Mouse (Mus musculus): ENCODE data around the gene Dctpp1. TPM values are rescaled to one million over a fixed set of nuclear protein-coding genes. Genes with fewer than 3 reads are reported as not detected.
A peak's percentile ranks its signal among the peaks of the same experiment; 100 is the strongest.

Gene Dctpp1
- polyA plus RNA-seq, 1 experiment from 2014 or later, result 138 TPM

DNA sequence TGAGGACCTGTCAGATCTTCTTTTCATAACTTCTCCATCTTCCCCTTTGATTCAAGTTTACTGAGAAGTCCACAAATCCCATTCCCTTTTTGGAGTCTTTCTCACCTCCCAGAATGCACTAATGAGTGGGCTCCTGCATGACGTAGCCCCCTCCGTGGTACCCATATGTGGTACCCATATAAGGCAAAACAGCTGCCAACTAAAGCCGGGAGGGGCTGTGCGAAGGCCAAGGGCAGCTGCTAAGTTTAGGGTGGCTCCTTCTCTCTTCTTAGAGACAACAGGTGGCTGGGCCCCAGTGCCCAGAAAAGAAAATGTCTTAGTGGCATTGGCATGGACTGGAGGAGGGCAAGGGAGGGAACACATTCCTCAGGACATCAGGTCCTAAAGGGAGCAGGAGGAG is 50.2 kb downstream of the Dctpp1 start:
- H3K27me3 ChIP-seq (ENCODE audit: control insufficient read depth, insufficient read depth, low read length), result no peaks in the 10 kb centered on the region
- 93% methylated on average over 4 of the region's 4 CpGs for WGBS

DNA sequence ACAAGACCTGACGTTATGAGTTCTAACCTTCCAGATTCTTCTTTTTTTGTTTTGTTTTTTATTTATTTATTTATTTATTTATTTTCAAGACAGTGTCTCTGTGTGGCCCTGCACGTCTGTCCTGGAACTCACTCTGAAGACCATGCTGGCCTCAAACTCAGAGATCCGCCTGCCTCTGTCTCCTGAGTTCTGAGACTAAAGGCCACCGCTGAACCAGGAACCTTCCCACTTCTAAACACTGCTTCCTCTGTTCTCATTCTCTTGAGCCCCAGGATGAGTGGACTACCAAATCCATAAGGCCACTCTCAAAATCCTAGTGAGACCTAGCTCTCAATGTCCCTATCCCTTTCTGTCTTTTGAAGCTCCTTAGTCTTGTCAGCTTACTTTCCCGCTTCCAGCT is 50.7 kb downstream of the Dctpp1 start:
- Histone ChIP-seq H3K4me2 (ENCODE audit: low read depth, low read length) (peak overlapping the region; percentile 66), H3K9me3 (ENCODE audit: control insufficient read depth, low read length) (no peaks in the 10 kb centered on the region), H3K36me3 (ENCODE audit: control insufficient read depth, insufficient read depth, low read length) (no peaks in the 10 kb centered on the region), H3K4me1 (ENCODE audit: control insufficient read depth, insufficient read depth, low read length) (peaks cover 25% of the 10 kb centered on the region), H3K4me3 (ENCODE audit: low read depth, low read length) (no peak overlapping the region; the same call in 1 of the 2 replicates), H3K9ac (replicated peaks; ENCODE audit: low read depth, low read length) (no peak overlapping the region), H3K27ac (ENCODE audit: low read depth, low read length) (no peak overlapping the region; the same call in 1 of the 2 replicates), H3K27me3 (ENCODE audit: control insufficient read depth, insufficient read depth, low read length) (no peaks in the 10 kb centered on the region)
- ATAC-seq (ENCODE audit: low read depth), result no peak
- whole genome bisulfite sequencing, result 80% methylated on average over 5 of the region's 5 CpGs

More for the DNA sequence above, 50.2 kb downstream of the Dctpp1 start:
- Histone ChIP-seq H3K9ac (replicated peaks; ENCODE audit: low read depth, low read length) (no peak overlapping the region), H3K4me2 (ENCODE audit: low read depth, low read length) (no peak overlapping the region), H3K4me3 (ENCODE audit: low read depth, low read length) (no peak overlapping the region), H3K36me3 (ENCODE audit: control insufficient read depth, insufficient read depth, low read length) (no peaks in the 10 kb centered on the region), H3K9me3 (ENCODE audit: control insufficient read depth, low read length) (no peaks in the 10 kb centered on the region), H3K4me1 (ENCODE audit: control insufficient read depth, insufficient read depth, low read length) (peaks cover 21% of the 10 kb centered on the region), H3K27ac (ENCODE audit: low read depth, low read length) (no peak overlapping the region)
- ATAC-seq (ENCODE audit: low read depth), result no peak

GRCm38 (mm10) chr7:127208553-127209438 is 51.7 kb downstream of the Dctpp1 start, which contains the start of gene Mylpf:
Gene Mylpf, plus strand, starts transcription at chr7:127208890.
- Histone ChIP-seq H3K9me3 (ENCODE audit: control insufficient read depth, low read length) (no peaks in the 10 kb centered on the region), H3K27ac (ENCODE audit: low read depth, low read length) (peak within 1 kb of the TSS; percentile 77), H3K4me3 (ENCODE audit: low read depth, low read length) (peak within 1 kb of the TSS; percentile 90), H3K9ac (replicated peaks; ENCODE audit: low read depth, low read length) (peak within 1 kb of the TSS; percentile 81), H3K4me2 (ENCODE audit: low read depth, low read length) (peak within 1 kb of the TSS; percentile 100), H3K27me3 (ENCODE audit: control insufficient read depth, insufficient read depth, low read length) (no peaks in the 10 kb centered on the region), H3K4me1 (ENCODE audit: control insufficient read depth, insufficient read depth, low read length) (peaks cover 25% of the 10 kb centered on the region), H3K36me3 (ENCODE audit: control insufficient read depth, insufficient read depth, low read length) (no peaks in the 10 kb centered on the region)
- peak; percentile 95 for ATAC-seq (ENCODE audit: low read depth)
- under 1% methylated on average over 25 of the region's 44 CpGs for WGBS

- peaks cover 2% of the 10 kb centered on the region; the same call in 1 of the 2 replicates for H3K36me3 ChIP-seq (ENCODE audit: control insufficient read depth, insufficient read depth, low read length)
- ATAC-seq (ENCODE audit: low read depth), result peak; percentile 4; the same call in 1 of the 2 replicates
- H3K27me3 ChIP-seq (ENCODE audit: control insufficient read depth, insufficient read depth, low read length), result no peaks in the 10 kb centered on the region
- H3K4me1 ChIP-seq (ENCODE audit: control insufficient read depth, insufficient read depth, low read length), result peaks cover 25% of the 10 kb centered on the region
- H3K27ac ChIP-seq (ENCODE audit: low read depth, low read length), result peak within 1 kb of the TSS; percentile 77
- H3K9me3 ChIP-seq (ENCODE audit: control insufficient read depth, low read length), result no peaks in the 10 kb centered on the region
- H3K4me3 ChIP-seq (ENCODE audit: low read depth, low read length), result peak within 1 kb of the TSS; percentile 90
- H3K9ac ChIP-seq (replicated peaks; ENCODE audit: low read depth, low read length), result peak within 1 kb of the TSS; percentile 81
- H3K4me2 ChIP-seq (ENCODE audit: low read depth, low read length), result peak within 1 kb of the TSS; percentile 100
- under 1% methylated on average over 35 of the region's 44 CpGs for WGBS
Observed at GRCm38 (mm10) chr7:127208295-127208552, 52.3 kb downstream of the Dctpp1 start, which contains the start of gene Tbc1d10b. Gene Tbc1d10b, minus strand, starts transcription at chr7:127208468.

GRCm38 (mm10) chr7:127207374-127208294 is 52.9 kb downstream of the Dctpp1 start:
- Histone ChIP-seq H3K27me3 (ENCODE audit: control insufficient read depth, insufficient read depth, low read length) (no peaks in the 10 kb centered on the region), H3K36me3 (ENCODE audit: control insufficient read depth, insufficient read depth, low read length) (peaks cover 8% of the 10 kb centered on the region), H3K9ac (replicated peaks; ENCODE audit: low read depth, low read length) (peak overlapping the region; percentile 81), H3K9me3 (ENCODE audit: control insufficient read depth, low read length) (no peaks in the 10 kb centered on the region), H3K4me2 (ENCODE audit: low read depth, low read length) (peak overlapping the region; percentile 100), H3K27ac (ENCODE audit: low read depth, low read length) (peak overlapping the region; percentile 77), H3K4me3 (ENCODE audit: low read depth, low read length) (peak overlapping the region; percentile 90), H3K4me1 (ENCODE audit: control insufficient read depth, insufficient read depth, low read length) (peaks cover 25% of the 10 kb centered on the region)
- ATAC-seq (ENCODE audit: low read depth), result peak; percentile 7; the same call in 1 of the 2 replicates
- WGBS, result under 1% methylated on average over 52 of the region's 53 CpGs

Other genes starting within 250 kb of the Dctpp1 start
- 2.4 and 4.8 TPM in 2 replicates for gene Mvp, start 246.1 kb downstream of the Dctpp1 start, polyA plus RNA-seq (2014; fragmentation: Nextera tagmentation; extraction: Ambion mirVana)
- gene Pagr1b, start 244.2 kb downstream of the Dctpp1 start, polyA plus RNA-seq (2014; fragmentation: Nextera tagmentation; extraction: Ambion mirVana), result not detected in 2 replicates
- gene Pagr1a, start 243.4 kb downstream of the Dctpp1 start, polyA plus RNA-seq (2014; fragmentation: Nextera tagmentation; extraction: Ambion mirVana), result 30.4 and 46.9 TPM in 2 replicates
- gene Gm42742, start 239.6 kb downstream of the Dctpp1 start, polyA plus RNA-seq (2014; fragmentation: Nextera tagmentation; extraction: Ambion mirVana), result 36.3 and 60.2 TPM in 2 replicates
- 41.4 and 63.5 TPM in 2 replicates for gene Prrt2, start 239.5 kb downstream of the Dctpp1 start, polyA plus RNA-seq (2014; fragmentation: Nextera tagmentation; extraction: Ambion mirVana)
- 61.7 and 64.8 TPM in 2 replicates for gene Maz, start 233.7 kb downstream of the Dctpp1 start, polyA plus RNA-seq (2014; fragmentation: Nextera tagmentation; extraction: Ambion mirVana)
- 12.7 and 13.9 TPM in 2 replicates for gene Kif22, start 218.2 kb downstream of the Dctpp1 start, polyA plus RNA-seq (2014; fragmentation: Nextera tagmentation; extraction: Ambion mirVana)
- not detected in 2 replicates for gene Zg16, start 173.4 kb downstream of the Dctpp1 start, polyA plus RNA-seq (2014; fragmentation: Nextera tagmentation; extraction: Ambion mirVana)
- 1.4 and 1.6 TPM in 2 replicates for gene AI467606, start 169.3 kb downstream of the Dctpp1 start, polyA plus RNA-seq (2014; fragmentation: Nextera tagmentation; extraction: Ambion mirVana)
- gene Qprt, start 138.5 kb downstream of the Dctpp1 start, polyA plus RNA-seq (2014; fragmentation: Nextera tagmentation; extraction: Ambion mirVana), result 0.88 TPM in 1 of 2 replicates, not detected in the other
- not detected in 2 replicates for gene Spn, start 122.9 kb downstream of the Dctpp1 start, polyA plus RNA-seq (2014; fragmentation: Nextera tagmentation; extraction: Ambion mirVana)
- gene Cd2bp2, start 64.7 kb downstream of the Dctpp1 start, polyA plus RNA-seq (2014; fragmentation: Nextera tagmentation; extraction: Ambion mirVana), result 58.1 and 71.9 TPM in 2 replicates
- 28.5 and 29.4 TPM in 2 replicates for gene Tbc1d10b, start 52.2 kb downstream of the Dctpp1 start, polyA plus RNA-seq (2014; fragmentation: Nextera tagmentation; extraction: Ambion mirVana)
- 8.5 and 12.5 TPM in 2 replicates for gene Mylpf, start 51.8 kb downstream of the Dctpp1 start, polyA plus RNA-seq (2014; fragmentation: Nextera tagmentation; extraction: Ambion mirVana)
- 21.5 and 24.0 TPM in 2 replicates for gene Zfp553, start 27.6 kb downstream of the Dctpp1 start, polyA plus RNA-seq (2014; fragmentation: Nextera tagmentation; extraction: Ambion mirVana)
- 7.2 and 9.1 TPM in 2 replicates for gene Sept1, start 27.6 kb downstream of the Dctpp1 start, polyA plus RNA-seq (2014; fragmentation: Nextera tagmentation; extraction: Ambion mirVana)
- gene Zfp771, start 16.4 kb downstream of the Dctpp1 start, polyA plus RNA-seq (2014; fragmentation: Nextera tagmentation; extraction: Ambion mirVana), result 68.1 and 68.8 TPM in 2 replicates
- 77.7 and 78.9 TPM in 2 replicates for gene Sephs2, start 13.3 kb upstream of the Dctpp1 start, polyA plus RNA-seq (2014; fragmentation: Nextera tagmentation; extraction: Ambion mirVana)
- 0.09 and 0.17 TPM in 2 replicates for gene Itgal, start 35.6 kb upstream of the Dctpp1 start, polyA plus RNA-seq (2014; fragmentation: Nextera tagmentation; extraction: Ambion mirVana)
- gene Zfp768, start 84.9 kb upstream of the Dctpp1 start, polyA plus RNA-seq (2014; fragmentation: Nextera tagmentation; extraction: Ambion mirVana), result 3.3 and 6.0 TPM in 2 replicates
- gene Zfp747, start 115.3 kb upstream of the Dctpp1 start, polyA plus RNA-seq (2014; fragmentation: Nextera tagmentation; extraction: Ambion mirVana), result 8.4 and 9.1 TPM in 2 replicates
- gene 9130019O22Rik, start 126.5 kb upstream of the Dctpp1 start, polyA plus RNA-seq (2014; fragmentation: Nextera tagmentation; extraction: Ambion mirVana), result 5.6 and 6.7 TPM in 2 replicates
- 6.0 and 7.8 TPM in 2 replicates for gene E430018J23Rik, start 132.9 kb upstream of the Dctpp1 start, polyA plus RNA-seq (2014; fragmentation: Nextera tagmentation; extraction: Ambion mirVana)
- 5.5 and 5.7 TPM in 2 replicates for gene Zfp764, start 146.1 kb upstream of the Dctpp1 start, polyA plus RNA-seq (2014; fragmentation: Nextera tagmentation; extraction: Ambion mirVana)
- gene Zfp688, start 161.4 kb upstream of the Dctpp1 start, polyA plus RNA-seq (2014; fragmentation: Nextera tagmentation; extraction: Ambion mirVana), result 35.7 and 37.2 TPM in 2 replicates
- gene Zfp689, start 188.4 kb upstream of the Dctpp1 start, polyA plus RNA-seq (2014; fragmentation: Nextera tagmentation; extraction: Ambion mirVana), result 16.1 and 18.2 TPM in 2 replicates
- gene Prr14, start 198.9 kb upstream of the Dctpp1 start, polyA plus RNA-seq (2014; fragmentation: Nextera tagmentation; extraction: Ambion mirVana), result 35.8 and 38.8 TPM in 2 replicates
- 15.5 TPM in 2 replicates for gene Fbrs, start 218.5 kb upstream of the Dctpp1 start, polyA plus RNA-seq (2014; fragmentation: Nextera tagmentation; extraction: Ambion mirVana)

Measured in neural tube, embryonic 14.5 days (tissue).